Mouse (Mus musculus): ENCODE results near the gene Tiam1.

Tiam1 gene

DNA sequence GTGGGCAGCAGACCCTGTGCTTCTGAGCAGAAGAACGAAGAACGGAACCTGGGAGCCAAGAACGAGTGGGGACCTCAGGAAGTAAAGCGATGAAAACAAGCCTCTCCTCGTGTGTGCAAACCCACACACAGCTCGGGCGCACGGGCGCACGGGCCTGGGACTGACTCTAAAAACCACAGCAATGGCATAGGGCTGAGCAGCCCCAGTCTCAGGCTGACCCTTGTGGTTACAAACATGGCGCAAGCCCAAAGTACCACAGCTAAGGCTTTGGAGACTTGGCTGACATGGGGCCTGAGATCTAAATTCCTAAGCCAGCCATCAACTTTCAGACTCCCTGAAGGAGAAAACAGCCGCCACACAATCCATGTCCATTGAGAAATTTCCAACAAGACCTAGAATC is 239.4 kb downstream of the Tiam1 start:
- DNase-seq = no peak

DNA sequence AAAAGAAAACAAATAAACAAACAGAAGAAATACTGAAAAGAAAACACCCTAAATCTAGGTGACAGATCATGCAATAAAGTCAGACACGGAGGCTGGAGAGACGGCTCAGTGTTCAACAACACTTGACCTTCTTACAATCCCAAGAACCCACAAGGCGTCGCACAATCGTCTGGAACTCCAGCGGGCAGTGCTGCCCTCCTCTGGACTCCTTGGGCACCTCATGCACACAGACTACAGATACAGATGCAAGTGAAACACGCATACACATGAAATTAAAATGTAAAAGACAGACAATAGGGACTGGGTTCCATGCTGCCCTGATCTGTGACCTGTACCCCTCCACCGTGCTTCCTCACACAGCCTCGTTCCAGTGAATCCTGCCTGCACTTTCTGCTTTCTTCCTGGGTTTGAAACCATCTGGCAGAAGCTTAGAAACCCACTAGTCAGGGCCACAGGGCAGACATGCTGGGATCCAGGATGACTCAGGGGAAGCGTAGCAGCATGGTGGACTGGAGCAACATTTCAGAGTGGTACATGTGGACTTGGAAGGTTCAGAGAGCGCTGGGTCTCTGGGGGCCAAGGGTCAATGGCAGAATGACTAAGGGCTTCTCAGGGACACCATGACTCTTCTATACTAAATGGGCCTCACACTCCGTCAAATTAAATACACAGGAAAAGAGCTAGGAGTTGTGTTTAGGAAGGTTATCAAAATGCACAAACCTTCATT is 240.8 kb downstream of the Tiam1 start:
- no peak for DNase-seq

DNA sequence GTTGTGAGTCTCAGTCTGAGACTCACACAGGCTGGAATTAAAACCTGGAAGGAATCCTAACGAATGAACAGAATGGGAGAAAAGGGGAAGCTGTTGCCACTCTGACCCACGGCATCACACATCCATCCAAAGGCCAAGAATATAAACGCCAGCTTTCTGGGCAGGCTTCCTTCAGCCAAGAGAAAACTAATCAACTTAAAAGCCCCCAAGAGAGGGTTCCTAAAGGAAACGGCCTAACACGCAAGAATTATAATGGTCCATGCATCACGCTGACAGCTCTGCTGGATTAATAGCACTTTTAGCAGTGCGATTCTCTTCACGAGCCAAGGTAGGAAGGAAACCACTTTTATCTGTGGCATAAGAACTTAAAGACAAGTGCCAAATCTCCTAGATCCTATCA is 242.9 kb downstream of the Tiam1 start:
- DNase-seq = no peak

DNA sequence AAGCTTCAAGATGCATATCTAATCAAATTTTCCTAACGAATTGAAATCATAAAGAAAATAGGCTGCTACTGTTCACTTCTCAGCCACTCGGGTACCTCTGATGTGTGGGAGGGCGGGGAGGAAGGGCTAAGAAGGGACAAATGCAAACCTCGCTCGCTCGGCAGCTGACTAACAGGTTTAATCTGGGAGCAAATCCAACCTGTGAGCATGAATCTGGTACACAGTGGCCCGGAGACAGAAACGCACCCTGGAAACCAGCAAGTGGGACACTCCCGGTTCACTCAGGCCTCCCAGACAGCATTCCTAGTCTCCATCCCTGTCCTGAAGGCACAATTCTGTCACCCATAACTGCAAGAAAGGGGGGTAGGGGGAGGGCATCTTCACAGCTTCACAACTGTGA is 244.4 kb downstream of the Tiam1 start:
- DNase-seq = no peak

DNA sequence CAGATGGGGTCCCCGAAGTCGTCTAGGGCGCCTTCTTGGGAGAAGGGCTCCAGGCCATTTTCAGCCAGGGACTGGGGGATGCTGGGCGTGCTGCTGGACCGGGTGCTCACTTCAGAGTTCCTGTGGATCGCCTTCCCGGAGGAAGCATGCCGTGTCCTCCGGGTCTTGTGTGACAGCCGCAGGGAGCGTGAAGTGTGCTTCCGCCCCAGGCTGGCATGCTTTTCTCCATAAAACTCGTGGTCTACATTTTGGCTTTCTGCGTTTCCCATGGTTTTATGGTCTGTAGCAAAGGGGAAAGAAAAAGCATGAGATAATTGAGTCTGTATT is 245.3 kb downstream of the Tiam1 start:
- no peak for DNase-seq

DNA sequence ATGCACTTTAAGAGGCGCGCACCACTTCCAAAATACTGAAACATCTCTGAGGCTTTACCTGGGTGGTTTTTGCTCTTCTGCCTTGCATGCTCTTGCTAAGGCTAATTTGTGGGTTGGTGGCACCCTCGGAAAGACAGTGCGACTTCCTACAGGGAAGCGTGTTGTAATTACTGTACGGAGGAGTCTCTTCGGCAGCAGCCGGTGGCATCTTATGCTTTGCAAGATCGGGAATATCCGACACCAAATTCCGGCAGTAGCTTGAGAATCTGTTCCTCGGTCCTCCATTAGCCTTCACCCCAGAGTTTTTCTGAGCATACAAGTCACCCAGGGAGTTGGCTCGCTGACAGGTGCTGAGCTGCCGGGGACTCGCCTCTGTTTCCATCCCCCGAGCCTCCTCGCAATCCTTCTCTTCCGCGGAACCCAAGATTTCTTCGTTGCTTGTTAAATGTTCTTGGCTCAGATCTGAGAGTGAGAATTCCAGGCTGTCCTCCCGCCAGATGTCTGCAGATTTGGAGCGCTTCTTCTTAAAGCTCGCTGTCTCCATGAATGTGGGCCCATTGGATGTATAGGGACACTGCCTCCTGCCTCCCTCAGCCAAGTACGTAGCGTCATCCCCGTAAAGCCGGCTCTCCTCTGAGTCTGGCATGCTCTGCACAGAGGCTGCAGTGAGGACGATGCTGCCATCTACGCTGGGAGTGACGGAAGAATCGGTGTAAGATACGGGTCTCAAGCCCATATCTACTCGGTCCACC is 245.8 kb downstream of the Tiam1 start:
- DNase-seq = no peak

DNA sequence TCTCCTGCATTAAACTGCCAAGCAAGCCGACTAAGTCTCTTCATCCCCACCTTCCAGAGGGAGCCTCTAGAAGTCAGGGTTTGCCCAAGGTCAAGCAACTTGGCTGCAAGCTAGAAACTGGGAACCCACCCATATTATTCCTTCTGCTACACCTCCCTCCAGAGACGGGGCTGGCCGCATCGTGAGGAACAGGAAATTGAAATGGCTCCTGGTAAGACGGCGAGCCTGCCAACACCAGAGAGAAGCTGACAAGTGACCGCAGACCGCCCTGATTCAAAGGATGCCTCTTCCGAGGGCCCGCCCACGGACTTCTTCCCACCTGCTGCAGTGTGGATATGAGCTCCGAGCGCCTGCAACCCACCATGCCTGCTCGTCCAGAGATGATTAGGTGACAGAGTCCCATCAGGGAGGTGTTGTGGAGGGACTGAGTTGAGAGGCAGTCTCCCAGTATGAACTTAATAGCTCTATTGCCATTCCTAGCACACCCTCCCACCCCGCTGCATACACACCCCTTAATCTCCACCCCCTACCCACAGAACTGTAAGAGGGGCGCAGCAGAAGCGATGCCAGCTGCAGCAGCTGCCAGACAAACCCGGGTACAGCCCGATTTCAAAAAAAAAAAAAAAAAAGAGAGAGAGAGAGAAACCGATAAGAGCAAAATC is 246.6 kb downstream of the Tiam1 start:
- DNase-seq = peak in 1 of 2 experiments; percentile 23

DNA sequence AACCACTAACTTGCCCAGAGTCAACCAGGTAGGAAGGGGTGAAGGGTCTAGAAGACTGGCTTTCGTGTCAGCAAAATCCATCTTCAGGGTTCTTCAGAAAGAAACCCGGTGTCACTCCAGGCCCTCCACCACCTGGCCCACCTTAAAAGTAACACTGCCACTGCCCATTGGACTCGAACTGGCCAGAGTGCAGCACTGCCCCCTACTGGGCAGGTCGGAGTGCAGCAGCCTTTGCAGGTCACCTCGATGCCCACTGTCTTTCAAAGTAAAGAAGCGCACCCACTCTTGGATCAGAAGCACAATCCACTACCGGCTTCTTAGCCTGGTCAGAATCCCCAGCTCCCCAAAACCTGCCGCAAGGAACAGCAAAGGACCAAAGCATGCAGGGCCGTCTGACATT is 247.2 kb downstream of the Tiam1 start:
- peak in 1 of 2 experiments; percentile 63 for DNase-seq

DNA sequence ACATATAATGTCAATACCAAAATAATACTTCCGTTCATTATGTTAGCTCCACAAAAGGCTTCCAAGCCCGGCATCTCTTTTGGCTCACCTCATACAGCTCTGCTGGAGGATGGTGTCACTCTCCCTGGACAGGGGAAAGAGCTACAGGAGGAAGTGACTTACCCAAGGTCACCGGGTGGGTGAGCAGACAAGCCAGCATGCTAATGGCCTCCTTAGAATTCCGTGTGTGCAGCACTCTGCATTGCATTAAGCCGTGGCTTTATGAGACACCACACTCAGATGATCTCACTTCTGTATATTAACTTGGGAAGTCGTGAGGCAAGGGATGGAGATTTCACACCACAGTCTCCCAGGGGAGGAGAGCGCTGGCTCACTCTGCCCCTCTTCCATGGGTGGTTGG is 248.3 kb downstream of the Tiam1 start:
- no peak for DNase-seq

DNA sequence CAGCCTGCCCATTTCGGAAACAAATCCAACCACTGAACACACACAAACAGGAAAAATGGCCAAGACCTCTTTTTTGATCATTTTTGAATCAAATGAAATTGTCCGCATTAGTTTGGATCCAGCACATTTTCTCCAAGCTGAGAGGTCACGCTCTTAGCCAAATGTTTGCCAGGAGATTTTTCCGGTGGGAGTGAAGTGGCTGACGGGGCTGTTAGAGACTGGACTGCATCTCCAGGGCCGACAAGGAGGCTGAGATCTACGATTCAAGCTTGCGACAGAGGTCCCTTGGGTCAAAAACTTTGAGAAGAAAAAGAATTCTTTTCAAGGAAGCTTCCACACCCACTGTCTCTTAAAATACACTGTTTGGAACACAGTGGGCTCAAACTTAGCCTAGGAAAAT is 248.8 kb downstream of the Tiam1 start:
- DNase-seq = peak; percentile 28 to 29

DNA sequence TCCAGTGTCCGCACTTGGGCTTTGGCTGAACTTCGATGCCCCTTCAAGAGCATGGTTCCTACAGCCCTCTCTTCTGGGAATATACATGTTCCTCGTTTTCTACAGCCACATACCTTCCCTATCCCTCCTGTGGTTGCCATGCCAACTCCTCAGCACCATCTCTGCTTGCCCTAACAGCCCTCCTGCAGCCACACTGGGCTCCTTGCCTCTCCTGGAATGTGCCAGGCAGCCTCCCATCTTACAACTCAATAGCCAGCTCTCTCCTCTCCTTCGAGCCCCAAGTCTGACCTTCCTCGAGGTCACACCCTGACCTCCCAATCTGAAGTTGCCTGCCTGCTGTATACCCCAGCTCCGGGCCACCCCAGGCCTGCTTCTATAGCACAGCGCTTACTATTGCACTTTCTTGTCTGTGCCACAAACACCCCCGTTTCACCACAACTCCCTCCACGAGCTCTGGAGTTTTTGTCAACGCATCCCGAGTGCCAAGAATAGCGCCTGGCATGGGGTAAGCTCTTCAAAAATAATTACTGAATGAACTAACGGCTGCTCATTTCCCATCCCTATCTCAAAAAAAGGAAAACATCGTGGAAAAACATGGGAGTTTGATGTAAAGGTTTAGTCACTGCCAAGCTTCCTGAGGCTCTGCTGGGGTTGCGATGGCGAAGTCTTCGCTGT is 252.9 kb downstream of the Tiam1 start:
- no peak for DNase-seq

DNA sequence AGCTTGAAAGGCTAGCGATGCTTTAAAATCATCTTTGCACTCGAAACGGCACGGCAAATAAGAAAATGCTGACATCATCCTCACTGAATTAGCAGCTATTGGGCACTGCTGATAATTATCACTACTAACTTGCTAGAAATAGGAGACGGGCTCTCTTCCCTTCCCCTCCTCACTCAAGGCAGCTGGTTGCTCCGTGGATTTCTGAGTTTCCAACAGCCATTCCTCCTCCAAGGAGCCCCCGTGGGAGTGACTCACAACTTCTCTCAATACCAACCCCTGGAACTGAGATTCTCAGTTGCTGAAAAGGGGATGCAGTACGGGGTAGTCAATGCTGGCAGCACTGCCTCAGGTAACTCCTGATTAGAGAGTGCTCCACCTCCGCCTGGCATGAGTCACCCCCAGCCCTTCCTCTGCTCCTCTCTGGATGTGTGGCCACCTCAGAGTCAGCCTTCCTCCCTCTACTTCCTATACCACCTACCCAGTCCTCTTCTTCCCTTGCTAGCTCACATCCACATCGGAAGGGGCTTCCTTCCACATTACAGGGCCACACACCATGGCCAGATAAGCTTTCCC is 253.6 kb downstream of the Tiam1 start:
- DNase-seq = no peak

DNA sequence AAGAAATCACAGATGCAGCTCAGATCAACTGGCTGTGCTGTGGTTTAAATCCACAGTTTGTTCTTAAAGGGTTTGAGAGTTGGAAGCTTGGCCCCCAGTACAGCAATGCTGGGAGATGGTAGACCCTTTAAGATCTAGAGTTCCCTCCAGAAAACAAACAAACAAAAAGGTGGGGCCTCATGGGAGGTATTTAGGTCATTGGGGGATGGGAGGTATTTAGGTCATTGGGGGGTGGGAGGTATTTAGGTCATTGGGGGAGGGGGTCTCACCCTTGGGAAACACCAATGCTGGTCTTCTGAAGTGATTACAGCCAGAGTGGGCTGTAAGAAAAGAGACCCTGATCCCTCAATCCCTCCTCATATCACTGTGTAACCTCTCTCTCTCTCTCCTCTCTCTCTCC is 257.0 kb downstream of the Tiam1 start:
- no peak for DNase-seq

DNA sequence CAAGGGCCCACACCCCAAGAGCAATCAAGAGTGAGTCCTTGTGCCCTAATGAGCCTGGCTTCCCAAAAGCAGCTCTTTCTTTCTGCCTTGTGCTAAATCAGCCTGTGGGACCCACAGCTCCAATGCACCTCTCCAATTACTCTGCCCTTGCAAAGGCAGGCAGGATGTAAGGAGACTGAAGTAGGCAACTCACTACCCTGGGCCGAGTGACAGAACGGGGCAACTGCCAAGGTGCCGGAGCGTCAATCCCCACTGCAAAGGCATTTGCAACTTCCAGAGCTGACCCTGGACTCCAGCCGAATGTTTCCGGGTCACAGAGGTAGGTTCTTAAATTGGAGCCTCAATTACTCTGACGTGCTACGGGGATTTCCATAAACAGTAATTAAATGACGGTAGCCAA is 257.9 kb downstream of the Tiam1 start:
- no peak for DNase-seq

DNA sequence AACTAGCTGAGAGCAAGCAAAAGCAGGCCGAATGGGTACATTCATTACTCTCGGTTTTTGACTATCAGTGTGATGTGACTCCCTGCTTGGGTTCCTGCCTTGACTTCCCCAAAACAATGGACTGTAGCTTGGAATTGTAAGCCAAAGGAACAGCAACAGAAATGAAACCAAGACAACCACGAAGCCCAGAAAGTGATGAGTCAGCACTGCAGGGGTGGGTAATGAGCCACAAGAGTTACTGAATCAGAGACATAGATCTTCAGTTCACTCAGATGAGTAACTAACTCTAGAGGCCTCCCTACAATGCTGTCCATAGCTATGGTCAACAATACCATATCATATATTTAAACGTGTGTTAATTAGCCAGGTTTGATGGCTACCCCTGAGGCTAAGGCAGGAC is 259.7 kb downstream of the Tiam1 start:
- no peak for DNase-seq

DNA sequence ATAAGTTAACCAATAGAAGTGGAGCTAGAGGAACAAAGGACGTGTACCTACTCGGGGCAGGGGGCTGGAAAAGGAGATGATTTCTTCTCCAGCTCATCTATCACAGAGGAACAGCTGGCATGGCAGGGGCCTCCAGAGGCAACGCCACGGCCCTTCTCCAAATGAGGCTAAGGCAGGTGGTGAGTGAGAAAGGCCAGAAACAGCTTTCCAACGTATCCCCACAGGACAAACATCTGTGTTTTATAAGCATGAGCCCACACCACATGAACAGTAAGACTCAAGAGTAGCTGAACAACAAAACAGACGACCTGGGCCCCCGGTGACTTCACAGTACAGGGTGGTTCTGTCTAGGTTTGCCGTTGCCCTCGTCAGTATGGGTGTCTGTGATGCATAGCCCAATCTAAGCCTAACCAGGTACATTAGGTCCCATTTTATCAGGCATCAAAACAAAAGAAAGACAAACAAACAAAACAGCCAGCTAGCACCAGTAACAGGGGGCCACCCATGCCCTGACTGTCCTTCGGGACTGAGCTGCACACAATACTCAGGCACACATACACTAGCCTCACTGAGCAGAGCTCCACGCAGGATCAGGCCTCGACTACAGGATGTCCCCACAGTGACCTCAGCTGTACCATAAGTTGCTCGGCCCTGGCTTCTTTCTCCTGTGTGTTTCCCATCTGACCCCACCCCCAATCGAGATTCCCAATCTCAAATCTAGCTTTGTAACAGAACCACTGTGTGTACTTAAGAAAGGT is 260.9 kb downstream of the Tiam1 start:
- no peak for DNase-seq

DNA sequence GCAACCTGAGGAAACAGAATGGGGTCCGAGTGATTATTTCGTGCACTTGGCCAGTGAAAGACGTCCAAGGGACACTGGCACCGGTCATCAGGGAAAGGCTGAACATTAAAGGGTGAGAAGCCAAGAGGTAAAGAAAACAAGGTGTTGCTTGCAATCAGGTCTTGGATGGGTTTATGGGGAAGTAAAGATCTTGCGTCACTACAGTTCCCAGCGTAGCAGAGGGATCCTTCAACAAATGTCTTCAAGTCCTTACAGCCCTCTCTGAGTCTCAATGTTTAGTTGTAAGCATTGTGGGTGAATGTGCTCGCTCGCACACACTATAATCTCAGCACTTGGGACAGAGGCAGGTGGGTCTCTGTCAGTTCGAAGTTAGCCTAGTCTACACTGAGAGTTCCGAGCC is 266.4 kb downstream of the Tiam1 start:
- DNase-seq = no peak

DNA sequence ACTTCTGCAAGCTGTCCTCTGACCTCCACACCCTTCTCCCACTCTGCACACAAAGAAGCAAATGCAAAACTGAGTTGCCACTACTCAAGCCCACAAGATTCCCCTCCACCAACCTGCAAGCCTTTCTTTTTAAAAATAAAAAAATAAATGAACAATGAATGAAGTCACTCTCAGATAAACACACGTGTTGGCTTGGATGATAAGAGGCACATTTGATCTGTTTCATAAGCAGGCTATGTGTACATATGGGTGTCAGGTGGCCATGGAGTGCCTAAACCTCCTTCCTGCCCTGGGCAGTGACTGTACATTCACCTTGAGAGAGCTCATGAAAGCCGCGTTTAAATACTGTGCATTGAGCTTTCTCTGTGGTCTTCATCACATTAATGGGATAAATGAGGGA is 267.5 kb downstream of the Tiam1 start:
- no peak for DNase-seq

DNA sequence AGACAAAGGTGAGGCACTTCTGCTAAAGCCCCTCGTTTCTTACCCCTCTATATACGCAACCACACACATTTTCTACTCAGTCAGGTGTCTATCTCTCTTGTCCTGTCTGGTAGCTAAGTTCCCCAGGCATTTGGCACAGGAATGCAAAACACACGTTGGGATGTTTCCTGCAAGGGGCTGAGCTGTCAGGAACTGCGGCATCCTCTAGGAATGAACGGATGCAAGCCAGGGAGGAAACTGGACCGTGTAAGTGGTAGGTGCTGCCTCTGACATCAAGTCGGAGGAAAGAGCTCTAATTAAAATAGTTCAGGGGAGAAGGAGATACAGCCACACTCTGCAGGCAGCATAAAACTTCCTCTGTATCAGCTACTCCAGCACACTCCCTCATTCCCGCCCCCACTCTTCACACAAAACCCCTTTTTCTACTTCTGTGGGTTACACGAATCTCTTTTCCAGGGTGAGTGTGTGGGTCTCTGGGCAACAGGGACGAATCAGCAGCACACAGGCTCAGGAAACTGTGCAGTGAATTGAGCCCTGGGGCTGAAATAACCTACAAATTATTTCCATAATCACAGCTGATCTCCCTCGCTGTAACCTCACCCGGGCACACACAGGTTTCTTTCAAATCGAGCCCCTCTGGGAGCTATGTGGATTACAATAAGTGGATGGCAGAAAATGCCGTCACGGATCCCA is 269.4 kb downstream of the Tiam1 start:
- DNase-seq = no peak

DNA sequence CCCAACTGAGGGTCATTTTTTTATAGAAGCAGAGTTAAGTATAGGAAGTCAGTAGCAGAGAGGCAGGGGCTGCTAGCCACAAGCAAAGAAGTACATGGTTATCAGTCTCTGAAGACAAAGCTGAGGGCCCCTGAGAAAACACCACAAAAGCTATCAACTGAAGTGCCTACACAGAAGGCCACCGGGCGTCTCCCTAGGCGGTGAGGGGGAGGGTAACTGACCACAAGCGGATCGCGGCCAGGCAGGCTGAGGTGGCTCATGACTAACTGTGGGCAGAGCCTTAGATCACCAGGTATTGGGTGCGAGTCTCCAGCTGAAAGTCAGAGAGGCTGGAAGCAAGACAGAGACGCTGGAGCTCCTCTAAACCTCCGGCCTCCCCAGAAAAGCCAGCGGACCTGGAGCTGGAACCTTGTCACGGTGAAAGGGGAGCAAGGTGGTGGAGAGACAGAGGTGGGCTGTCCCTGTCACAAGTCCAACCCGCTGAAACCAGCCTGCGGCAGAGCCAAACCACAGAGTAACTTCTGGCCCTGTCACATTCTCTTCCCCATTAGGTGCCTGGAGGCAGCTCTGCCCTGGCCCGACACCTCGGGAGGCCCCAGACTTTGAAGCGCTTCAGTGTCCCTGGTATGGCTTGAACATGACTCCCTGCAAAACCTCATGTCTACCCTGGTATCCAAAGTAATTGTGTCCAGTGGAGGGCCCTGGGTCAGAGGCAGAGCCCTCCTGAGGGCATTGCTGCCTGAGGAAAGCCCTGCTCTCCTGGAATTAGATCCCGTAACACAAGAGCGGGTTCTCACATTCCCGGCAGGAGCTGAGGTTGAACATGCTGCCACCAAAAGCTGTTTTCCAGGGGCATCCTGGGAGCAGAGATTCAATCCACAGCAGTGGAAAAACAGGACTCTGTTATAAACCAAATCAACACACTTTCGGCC is 271.3 kb downstream of the Tiam1 start:
- no peak for DNase-seq

DNA sequence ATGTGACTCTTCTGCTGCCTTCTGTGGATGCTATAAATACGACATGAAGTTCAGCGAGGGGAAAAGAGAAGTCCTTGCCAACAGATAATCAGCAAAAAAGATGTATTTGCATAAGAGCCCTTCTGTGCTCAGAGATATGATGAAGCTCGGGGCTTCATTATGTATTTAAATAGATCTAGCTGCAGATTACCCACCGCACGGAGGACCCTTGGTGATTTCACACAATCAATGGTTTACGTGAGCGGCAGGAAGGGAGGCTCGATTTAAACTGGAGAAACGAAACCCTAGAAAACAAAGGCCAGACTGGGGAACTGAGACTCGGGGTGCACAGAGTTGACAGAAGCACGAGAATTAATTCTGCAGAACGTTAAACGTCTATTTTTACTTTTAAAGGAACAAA is 272.2 kb downstream of the Tiam1 start:
- no peak for DNase-seq
